Mouse (Mus musculus) urinary bladder, postnatal 36 days (tissue): ENCODE measurements around the gene Gm5447.

Experiments used
- DNase-seq, 2 experiments: peaks; one replicate each; pipeline ENCODE4 v3.0.0; 2022; ENCODE audit warnings: low spot score in 2 of 2, mixed read lengths in 1 of 2

Gm5447 gene

GRCm38 (mm10) chr13:30973501-30974246, at the start of gene Gm5447, which contains the start of gene Exoc2:
Gene Gm5447 (plus strand): TSS chr13:30974204.
Gene Exoc2 (minus strand): TSS chr13:30974093.
- DNase-seq = peak; percentile 74 to 80

DNA sequence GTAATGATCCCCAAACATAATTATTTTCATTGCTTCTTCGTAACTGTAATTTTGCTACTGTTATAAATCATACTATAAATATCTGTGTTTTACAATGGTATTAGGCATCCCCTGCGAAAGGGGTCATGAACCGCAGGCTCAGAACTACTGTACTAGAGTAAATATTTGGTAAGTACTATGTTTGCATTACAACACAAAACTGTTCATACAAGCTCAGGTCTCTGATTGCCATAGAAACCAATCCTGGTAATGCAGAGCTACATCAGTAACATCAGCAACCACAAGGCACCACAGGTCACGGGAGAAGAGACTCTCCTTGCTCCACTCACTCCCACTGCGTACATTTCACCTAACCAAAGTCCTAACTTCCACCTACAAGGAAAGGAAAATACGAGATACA, 49.7 kb upstream of the Gm5447 start:
- DNase-seq = no peak

- DNase-seq = no peak
Measured at GRCm38 (mm10) chr13:30929119-30929518, 44.9 kb upstream of the Gm5447 start.

- DNase-seq = no peak
Measured at GRCm38 (mm10) chr13:30931613-30932012, 42.4 kb upstream of the Gm5447 start.

GRCm38 (mm10) chr13:30932972-30933371, 41.0 kb upstream of the Gm5447 start:
- DNase-seq = no peak

- DNase-seq = no peak
Measured at GRCm38 (mm10) chr13:30945788-30946187, 28.2 kb upstream of the Gm5447 start.

DNA sequence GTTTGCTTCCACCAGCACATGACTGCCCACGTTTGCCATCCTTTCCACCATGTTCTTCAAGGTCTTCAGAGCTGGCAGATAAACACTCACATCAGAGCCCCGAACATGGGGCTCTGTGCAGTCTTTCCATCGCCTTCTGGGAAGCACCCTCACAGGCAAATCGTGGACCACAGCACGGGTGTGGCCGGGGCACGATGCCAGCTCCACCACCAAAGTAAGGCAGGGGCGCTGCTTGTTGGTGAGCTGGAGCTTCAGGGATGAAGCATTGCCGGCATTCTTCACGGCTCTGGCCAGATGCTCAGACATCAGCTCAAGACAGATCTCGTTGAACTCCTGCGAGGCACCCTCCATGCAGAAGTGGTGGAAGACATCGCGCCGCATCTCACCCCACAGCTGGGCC, 26.9 kb upstream of the Gm5447 start:
- no peak for DNase-seq

- no peak for DNase-seq
Measured at GRCm38 (mm10) chr13:30947540-30947939, 26.5 kb upstream of the Gm5447 start, which contains the start of gene Hus1b. Gene Hus1b (minus strand): TSS chr13:30947759.

DNA sequence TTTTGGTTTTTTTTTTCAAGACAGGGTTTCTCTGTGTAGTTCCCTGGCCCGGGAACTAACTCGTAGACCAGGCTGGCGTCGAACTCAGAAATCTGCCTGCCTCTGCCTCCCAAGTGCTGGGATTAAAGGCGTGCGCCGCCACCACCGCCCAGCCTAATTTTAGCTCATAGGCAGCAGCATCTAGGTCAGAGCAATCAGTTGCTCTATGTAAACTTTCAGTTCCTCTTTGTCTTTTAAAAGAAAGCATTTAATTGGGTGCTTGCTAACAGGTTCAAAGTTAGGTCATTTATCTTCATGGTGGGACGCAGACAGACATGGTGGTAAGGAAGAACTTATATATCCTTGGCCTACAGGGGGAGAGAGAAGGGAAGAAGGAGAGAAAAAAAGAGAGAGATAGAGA, 24.8 kb upstream of the Gm5447 start:
- no peak for DNase-seq

DNA sequence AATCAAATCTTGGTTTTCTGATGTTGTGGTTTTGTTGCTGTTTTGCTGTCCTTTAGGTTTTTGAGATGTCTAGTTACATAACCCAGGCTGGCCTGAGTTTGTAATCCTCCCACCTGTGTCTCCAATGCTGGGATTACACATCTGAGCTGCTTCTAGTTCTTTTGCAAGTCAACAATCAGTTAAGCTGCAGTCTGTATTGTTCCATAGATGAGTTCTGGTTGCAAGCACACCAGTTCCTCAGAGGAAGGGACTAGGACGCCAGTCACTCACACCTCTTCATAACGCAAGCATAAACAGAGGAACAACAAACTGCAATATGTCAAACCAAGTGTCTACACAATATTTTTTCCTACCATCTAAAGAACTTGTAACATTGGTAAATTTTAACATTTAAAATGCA, 22.0 kb upstream of the Gm5447 start:
- no peak for DNase-seq

- no peak for DNase-seq
Measured at GRCm38 (mm10) chr13:30953580-30953979, 20.4 kb upstream of the Gm5447 start.

GRCm38 (mm10) chr13:30960714-30961113, 13.3 kb upstream of the Gm5447 start:
- no peak for DNase-seq

DNA sequence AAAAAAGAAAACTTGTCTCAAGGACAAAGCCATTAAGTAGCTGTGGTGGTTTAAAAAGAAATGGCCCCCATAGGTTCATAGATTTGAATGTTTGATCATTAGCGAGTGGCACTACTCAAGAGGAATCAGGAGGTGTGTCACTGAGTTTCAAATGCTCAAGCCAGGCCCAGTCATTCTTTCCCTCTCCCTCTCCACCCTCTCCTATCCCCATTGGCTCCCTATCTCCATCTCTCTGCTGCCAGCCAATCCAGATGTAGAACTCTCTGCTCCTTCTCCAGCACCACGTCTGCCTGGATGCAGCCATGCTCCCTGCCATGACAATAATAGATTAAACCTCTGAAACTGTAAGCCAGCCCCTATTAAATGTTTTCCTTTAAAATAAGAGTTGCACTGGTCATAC, 12.1 kb upstream of the Gm5447 start:
- no peak for DNase-seq

GRCm38 (mm10) chr13:30966507-30966911, 7.5 kb upstream of the Gm5447 start:
- DNase-seq = no peak

DNA sequence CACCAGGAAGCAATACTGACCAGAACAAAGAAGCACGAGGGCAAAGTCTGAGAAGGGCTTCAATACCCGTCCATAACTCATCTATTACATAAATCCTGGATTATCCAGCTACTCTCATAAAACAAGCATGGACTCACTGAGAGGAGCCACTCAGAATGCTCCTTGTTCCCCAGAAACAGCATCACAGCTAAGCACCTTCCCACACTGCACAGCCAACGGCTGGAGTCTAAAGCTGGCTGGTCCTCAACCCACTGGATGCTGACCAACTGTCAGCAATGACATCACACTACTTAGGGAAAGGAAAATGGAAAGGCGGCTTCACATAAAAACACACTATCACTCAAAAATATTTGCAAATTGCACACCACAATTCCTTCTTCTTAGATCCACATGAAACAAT, 5.7 kb upstream of the Gm5447 start:
- DNase-seq = no peak

DNA sequence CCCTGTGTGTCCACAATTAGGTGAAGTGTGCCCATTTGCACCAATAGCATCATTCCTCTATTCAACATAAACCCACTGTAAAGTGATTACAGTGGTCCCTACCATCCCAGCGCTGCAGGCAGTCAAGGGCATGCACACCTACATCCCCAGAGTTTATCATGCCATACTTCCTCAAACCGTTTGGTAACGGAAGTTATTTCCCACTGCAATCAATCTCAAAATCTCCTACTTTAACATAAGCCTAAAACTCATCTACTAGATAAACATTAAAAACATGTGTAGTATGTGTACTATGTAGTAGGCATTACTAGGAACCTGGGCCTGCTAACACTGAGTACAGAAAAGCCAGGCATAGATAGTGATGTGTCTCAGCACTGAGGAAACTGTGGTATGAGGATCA, 3.0 kb upstream of the Gm5447 start:
- no peak for DNase-seq

DNA sequence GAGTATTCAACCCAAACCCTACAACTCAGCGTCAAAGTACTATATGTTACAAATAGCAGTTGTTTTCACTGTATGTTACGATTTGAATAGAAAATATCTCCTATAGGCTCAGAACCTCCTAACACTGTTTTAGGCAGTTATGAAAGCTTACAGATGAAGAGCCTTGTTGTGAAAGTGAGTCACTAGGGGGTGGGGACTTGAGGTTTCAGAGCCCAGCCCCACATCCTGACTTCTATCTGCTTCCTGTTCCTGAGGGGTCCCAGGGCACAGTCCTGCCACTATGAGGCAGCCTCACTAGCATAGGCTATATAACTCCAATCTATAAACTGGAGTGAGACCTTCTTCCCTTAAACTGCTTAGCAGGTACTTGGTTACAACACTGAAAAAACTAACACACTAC, 1.9 kb upstream of the Gm5447 start:
- no peak for DNase-seq

DNA sequence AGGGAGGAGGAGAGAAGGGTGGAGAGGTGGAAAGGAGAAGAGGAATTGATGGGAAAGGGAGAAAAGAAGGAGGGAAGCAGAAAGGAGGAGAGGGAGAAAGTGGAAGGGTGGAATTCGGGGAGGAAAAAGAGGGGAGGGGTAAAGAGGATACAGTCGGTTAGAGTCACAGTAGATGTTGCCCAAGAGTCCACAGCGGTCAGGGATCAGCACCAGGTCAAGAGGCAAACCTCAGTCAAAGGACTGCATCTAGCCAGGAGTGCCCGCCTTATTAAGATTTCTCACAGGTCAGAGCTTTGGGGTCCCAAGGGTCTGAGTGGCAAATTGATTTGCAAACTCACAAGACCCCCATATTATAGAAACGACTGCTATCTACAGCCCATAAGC, 235 bp downstream of the Gm5447 start:
- DNase-seq = no peak

DNA sequence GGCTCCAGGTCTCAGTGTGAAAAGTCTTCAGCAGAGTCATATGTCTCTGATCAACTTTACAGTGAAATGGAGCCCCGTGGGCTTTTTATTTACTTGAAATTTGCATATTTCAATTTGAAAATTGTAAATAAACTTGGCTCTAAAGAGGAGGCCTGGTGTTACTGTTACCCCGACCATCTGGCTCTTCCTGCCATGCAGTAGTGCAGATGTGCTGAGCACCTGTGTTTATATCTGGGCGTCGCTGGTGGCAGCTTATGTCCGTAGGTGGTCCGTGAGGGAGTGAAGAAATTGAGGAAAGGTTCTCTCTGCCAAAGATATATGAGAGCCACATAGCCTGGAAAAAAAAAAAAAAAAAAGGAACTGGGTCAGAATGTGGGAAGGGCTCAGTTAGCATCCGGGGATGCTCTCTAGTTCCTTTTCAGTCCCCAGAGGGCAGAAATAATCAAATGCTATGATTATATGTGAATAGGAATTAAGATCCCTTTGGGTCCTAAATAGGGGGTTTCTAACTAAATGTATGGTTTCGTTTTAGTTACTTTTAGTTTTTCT, 2.6 kb downstream of the Gm5447 start:
- DNase-seq = no peak

GRCm38 (mm10) chr13:30978224-30978623, 4.2 kb downstream of the Gm5447 start:
- no peak for DNase-seq

GRCm38 (mm10) chr13:30981666-30982065, 7.7 kb downstream of the Gm5447 start:
- peak in 1 of 2 experiments; percentile 41 for DNase-seq

DNA sequence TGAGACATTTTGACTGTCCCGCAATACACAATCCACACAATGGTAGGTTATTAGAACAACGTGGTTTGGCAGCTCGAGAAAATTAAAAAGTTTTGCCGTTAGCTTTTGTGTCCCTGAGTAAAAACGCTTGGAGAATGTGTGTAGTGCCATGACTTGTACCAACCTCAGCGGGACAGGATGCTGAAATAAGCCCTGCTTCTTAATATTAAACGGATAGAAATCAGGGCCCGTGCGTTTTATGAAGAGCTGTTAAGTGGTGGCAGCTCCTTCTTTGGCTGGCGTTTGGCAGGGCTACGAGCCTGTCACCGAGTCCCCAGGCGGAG, 11.2 kb downstream of the Gm5447 start:
- DNase-seq = no peak

DNA sequence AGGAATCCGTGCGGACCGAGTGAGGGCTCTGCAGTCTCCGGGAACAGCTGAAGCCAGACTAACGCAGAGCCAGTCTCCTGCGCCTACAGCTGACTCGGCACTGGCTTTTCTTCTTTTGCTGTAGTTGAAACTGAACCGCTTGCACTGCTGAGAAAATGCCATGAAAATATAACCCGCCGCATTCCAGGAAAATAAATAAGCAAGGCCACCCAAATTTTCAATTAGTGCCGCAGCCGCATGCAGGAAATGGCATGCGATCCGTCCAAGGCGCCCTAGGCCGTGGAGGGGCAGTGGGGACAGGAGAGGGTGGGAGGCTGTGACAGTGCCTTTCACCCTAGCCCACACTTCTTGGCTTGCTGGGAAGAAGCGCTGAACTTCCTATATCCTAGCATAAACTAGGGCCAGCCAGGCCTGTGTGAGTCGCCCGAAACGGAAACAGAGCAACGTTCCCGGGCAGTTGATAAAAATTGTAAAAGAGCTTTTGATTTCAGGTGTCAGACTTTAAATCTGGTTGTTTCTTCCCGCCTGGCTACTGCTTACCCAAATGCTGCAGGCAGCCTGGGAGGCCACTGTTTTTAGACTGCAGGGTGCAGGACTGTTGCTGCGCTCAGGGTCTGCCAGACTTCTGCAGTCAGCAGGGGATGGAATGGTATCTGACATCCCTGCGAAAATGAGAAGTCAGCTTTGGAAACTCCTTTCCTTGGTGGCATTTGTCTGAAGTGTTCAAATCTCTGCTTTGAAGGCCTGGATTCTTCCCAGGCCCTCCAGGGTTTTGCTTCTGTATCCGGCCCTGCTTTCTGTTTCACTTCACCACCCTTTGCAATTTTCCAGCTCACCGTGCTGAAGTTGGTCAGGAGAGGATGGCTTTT, 11.8 kb downstream of the Gm5447 start:
- DNase-seq = peak in 1 of 2 experiments; percentile 26
